Comparison of ENCODE assay signal across 9 mouse cellular contexts in genomic region chr19:32180756-32181674, GRCm38 (mm10).
DNase-seq lines count a peak whose midpoint lies in the region; ATAC-seq and TF ChIP-seq lines count a peak whose summit lies in the region.
"Had no signal": no experiment of that assay in that cellular context is flagged by ENCODE, and none has a peak within 500 bp of the region (broad histone marks: within the 10 kb centered on the region; RNA-seq: fewer than 3 reads in every experiment).

No protein-coding gene starts in this region.

- H3K27me3 ChIP-seq in embryonic facial prominence, embryonic 10.5 days (replicated peaks; ENCODE audit: low read depth, poor library complexity, severe bottlenecking): no peaks in the 10 kb centered on the region
- no peaks in the 10 kb centered on the region for H3K27me3 ChIP-seq in liver, postnatal 0 days (ENCODE audit: insufficient read depth, low read length)
- no peaks in the 10 kb centered on the region for H3K27me3 ChIP-seq in hindbrain, embryonic 13.5 days
- H3K27me3 ChIP-seq: Patski had no signal

- intact Hi-C loops in heart, postnatal 14 days (cut with DNase I): loop anchor here (5.0 kb wide), 1 partner anchor 121 kb away; no protein-coding TSS in a partner anchor

- H3K4me2 ChIP-seq in liver, postnatal 0 days (ENCODE audit: low read depth, low read length): peak overlapping the region; percentile 63
- H3K4me2 ChIP-seq in hindbrain, embryonic 13.5 days: no peak overlapping the region

- peak; percentile 10; the same call in 1 of the 2 replicates for TF ChIP-seq CTCF in liver, postnatal 0 days (IDR thresholded peaks at IDR 0.05; ENCODE audit: low read depth)

- peak; percentile 93 for TF ChIP-seq EP300 in liver, postnatal 0 days (IDR thresholded peaks at IDR 0.05; ENCODE audit: low read depth)

- WGBS in embryonic facial prominence, embryonic 10.5 days: 80% methylated on average over 14 of the region's 14 CpGs
- 23% methylated on average over 14 of the region's 14 CpGs for WGBS in liver, postnatal 0 days (ENCODE audit: insufficient replicate concordance)
- WGBS in hindbrain, embryonic 13.5 days: 79% methylated on average over 14 of the region's 14 CpGs

- peak overlapping the region; percentile 63 for H3K9ac ChIP-seq in liver, postnatal 0 days (replicated peaks)
- H3K9ac ChIP-seq in hindbrain, embryonic 13.5 days: no peak overlapping the region

- peak; percentile 68 for DNase-seq in layer of hippocampus, adult 9-11 months
- no peak for DNase-seq in layer of hippocampus, adult 8-10 months (ENCODE audit: low spot score in 2 of 2)
- DNase-seq in embryonic facial prominence, embryonic 10.5 days (ENCODE audit: low spot score): no peak
- DNase-seq in heart, postnatal 14 days: peak; percentile 61 to 71
- peak; percentile 73 for DNase-seq in liver, postnatal 0 days
- DNase-seq in yolk sac, embryonic 10.5 days (ENCODE audit: low spot score): peak; percentile 35
- no peak for DNase-seq in urinary bladder, adult 2 months (ENCODE audit: low spot score)

- H3K9me3 ChIP-seq in embryonic facial prominence, embryonic 10.5 days: no peaks in the 10 kb centered on the region
- no peaks in the 10 kb centered on the region for H3K9me3 ChIP-seq in liver, postnatal 0 days (ENCODE audit: low read length)
- no peaks in the 10 kb centered on the region for H3K9me3 ChIP-seq in hindbrain, embryonic 13.5 days

- peaks cover 16% of the 10 kb centered on the region for H3K4me1 ChIP-seq in embryonic facial prominence, embryonic 10.5 days
- peaks cover 62% of the 10 kb centered on the region for H3K4me1 ChIP-seq in liver, postnatal 0 days (ENCODE audit: insufficient read depth)
- H3K4me1 ChIP-seq in hindbrain, embryonic 13.5 days (replicated peaks): no peaks in the 10 kb centered on the region

- peak overlapping the region; percentile 30 for H3K27ac ChIP-seq in embryonic facial prominence, embryonic 10.5 days (replicated peaks)
- H3K27ac ChIP-seq in liver, postnatal 0 days (ENCODE audit: low read depth): peak overlapping the region; percentile 94
- no peak overlapping the region for H3K27ac ChIP-seq in hindbrain, embryonic 13.5 days

- H3K36me3 ChIP-seq in embryonic facial prominence, embryonic 10.5 days (replicated peaks): no peaks in the 10 kb centered on the region
- 0 out of 2 replicates have a peak, but pooled peaks cover 4% of the 10 kb centered on the region for H3K36me3 ChIP-seq in liver, postnatal 0 days (replicated peaks; ENCODE audit: insufficient read depth, low read length)
- no peaks in the 10 kb centered on the region for H3K36me3 ChIP-seq in hindbrain, embryonic 13.5 days

- ATAC-seq in liver, postnatal 0 days: peak; percentile 88
- no peak for ATAC-seq in hindbrain, embryonic 13.5 days (ENCODE audit: low FRiP score)

- H3K4me3 ChIP-seq in embryonic facial prominence, embryonic 10.5 days: no peak overlapping the region
- no peak overlapping the region for H3K4me3 ChIP-seq in liver, postnatal 0 days (ENCODE audit: low read depth, low read length)
- no peak overlapping the region for H3K4me3 ChIP-seq in hindbrain, embryonic 13.5 days

Comparison
In these comparisons a context has a peak if more than half of its experiments do, and no peak if none do; other contexts are left out.
1. DNase-seq: peak in layer of hippocampus, adult 9-11 months (single experiment), heart, postnatal 14 days (2 of 2), liver, postnatal 0 days (single experiment) and yolk sac, embryonic 10.5 days (single experiment); none in layer of hippocampus, adult 8-10 months (0 of 2), embryonic facial prominence, embryonic 10.5 days (single experiment) and urinary bladder, adult 2 months (single experiment).